Mouse (Mus musculus) erythroblast, embryonic 14.5 days (primary cell): ENCODE data around the gene Sdk1. TPM values are rescaled to one million over a fixed set of nuclear protein-coding genes. Genes with fewer than 3 reads are reported as not detected.

Experiments used
- H3K27me3 ChIP-seq: 2 replicates; pipeline ENCODE4 v1.6.1; 2012; ENCODE audit warnings: inconsistent platforms; ENCODE audit not compliant: control insufficient read depth
- H3K36me3 ChIP-seq: 2 replicates; pipeline ENCODE4 v1.6.1; 2012; ENCODE audit warnings: mild to moderate bottlenecking, inconsistent platforms; ENCODE audit not compliant: control insufficient read depth
- H3K4me1 ChIP-seq: 2 replicates; pipeline ENCODE4 v1.6.1; 2012; ENCODE audit warnings: inconsistent platforms; ENCODE audit not compliant: control insufficient read depth
- H3K4me3 ChIP-seq: replicated peaks from 2 replicates; pipeline ENCODE3; 2012; ENCODE audit warnings: moderate library complexity, mild to moderate bottlenecking, inconsistent platforms
- H3K9me3 ChIP-seq: 2 replicates; pipeline ENCODE4 v1.6.1; 2012; ENCODE audit warnings: low read length, inconsistent platforms, mixed read lengths; ENCODE audit not compliant: control insufficient read depth
- GATA1 ChIP-seq: IDR thresholded peaks from 2 replicates; pipeline ENCODE4 v1.6.1; 2012; ENCODE audit warnings: low read length, inconsistent platforms, mixed read lengths
- TAL1 ChIP-seq: IDR thresholded peaks from 3 replicates; pipeline ENCODE4 v1.6.1; 2012; ENCODE audit warnings: low read length, inconsistent platforms, mixed read lengths
- polyA plus RNA-seq: library from polyadenylated mRNA; stranded (reverse); fragments of >175 nt; gene quantifications from 2 replicates; pipeline ENCODE4 v1.2.3, GENCODE M21; 2012

Gene Sdk1
- polyA plus RNA-seq, 1 experiment = not detected

- Histone ChIP-seq H3K4me1 (peaks cover 2% of the 10 kb centered on the region; the same call in 1 of the 2 replicates), H3K4me3 (peak overlapping the region; percentile 44), H3K36me3 (no peaks in the 10 kb centered on the region), H3K9me3 (peaks cover 3% of the 10 kb centered on the region; the same call in 1 of the 2 replicates), H3K27me3 (peaks cover 53% of the 10 kb centered on the region)
- TF ChIP-seq TAL1 (no peak), GATA1 (no peak)
Measured at GRCm38 (mm10) chr5:141241645-141242284, 475 bp downstream of the Sdk1 start.

- H3K27me3 ChIP-seq = peaks cover 53% of the 10 kb centered on the region
- H3K9me3 ChIP-seq = peaks cover 3% of the 10 kb centered on the region; the same call in 1 of the 2 replicates
- no peak overlapping the region for H3K4me3 ChIP-seq
- H3K4me1 ChIP-seq = peaks cover 2% of the 10 kb centered on the region; the same call in 1 of the 2 replicates
- no peak for TF ChIP-seq TAL1
- TF ChIP-seq GATA1 = no peak
- H3K36me3 ChIP-seq = no peaks in the 10 kb centered on the region
Measured at GRCm38 (mm10) chr5:141243253-141243965, 2.1 kb downstream of the Sdk1 start.

- Histone ChIP-seq H3K4me1 (no peaks in the 10 kb centered on the region), H3K27me3 (no peaks in the 10 kb centered on the region), H3K9me3 (0 out of 2 replicates have a peak, but pooled peaks cover 2% of the 10 kb centered on the region), H3K4me3 (no peak overlapping the region), H3K36me3 (no peaks in the 10 kb centered on the region)
- TF ChIP-seq TAL1 (no peak), GATA1 (no peak)
Measured at GRCm38 (mm10) chr5:141264253-141264652, 23.0 kb downstream of the Sdk1 start.

- H3K9me3 ChIP-seq = no peaks in the 10 kb centered on the region
- no peaks in the 10 kb centered on the region for H3K27me3 ChIP-seq
- H3K4me1 ChIP-seq = no peaks in the 10 kb centered on the region
- no peaks in the 10 kb centered on the region for H3K36me3 ChIP-seq
- no peak overlapping the region for H3K4me3 ChIP-seq
- TF ChIP-seq TAL1 (no peak), GATA1 (no peak)
Measured at GRCm38 (mm10) chr5:141277112-141277511, 35.8 kb downstream of the Sdk1 start.

- H3K36me3 ChIP-seq = no peaks in the 10 kb centered on the region
Measured at GRCm38 (mm10) chr5:141281751-141282150, 40.5 kb downstream of the Sdk1 start.

GRCm38 (mm10) chr5:141289611-141290010 is 48.3 kb downstream of the Sdk1 start:
- H3K4me3 ChIP-seq = no peak overlapping the region
- H3K9me3 ChIP-seq = no peaks in the 10 kb centered on the region
- H3K4me1 ChIP-seq = no peaks in the 10 kb centered on the region
- no peak for TF ChIP-seq TAL1
- TF ChIP-seq GATA1 = no peak
- H3K27me3 ChIP-seq = no peaks in the 10 kb centered on the region
- H3K36me3 ChIP-seq = no peaks in the 10 kb centered on the region

More at GRCm38 (mm10) chr5:141281751-141282150, 40.5 kb downstream of the Sdk1 start:
- H3K27me3 ChIP-seq = no peaks in the 10 kb centered on the region
- H3K4me1 ChIP-seq = no peaks in the 10 kb centered on the region
- H3K9me3 ChIP-seq = no peaks in the 10 kb centered on the region
- TF ChIP-seq GATA1 (no peak), TAL1 (no peak)
- no peak overlapping the region for H3K4me3 ChIP-seq

- no peaks in the 10 kb centered on the region for H3K36me3 ChIP-seq
- no peaks in the 10 kb centered on the region for H3K27me3 ChIP-seq
- H3K4me3 ChIP-seq = no peak overlapping the region
- no peak for TF ChIP-seq GATA1
- no peak for TF ChIP-seq TAL1
- no peaks in the 10 kb centered on the region for H3K9me3 ChIP-seq
- no peaks in the 10 kb centered on the region for H3K4me1 ChIP-seq
Measured at GRCm38 (mm10) chr5:141295240-141295639, 54.0 kb downstream of the Sdk1 start.

- H3K9me3 ChIP-seq = no peaks in the 10 kb centered on the region
- no peaks in the 10 kb centered on the region for H3K36me3 ChIP-seq
- TF ChIP-seq TAL1 (no peak), GATA1 (no peak)
- H3K4me1 ChIP-seq = peaks cover 3% of the 10 kb centered on the region; the same call in 1 of the 2 replicates
- H3K27me3 ChIP-seq = no peaks in the 10 kb centered on the region
- H3K4me3 ChIP-seq = no peak overlapping the region
Measured at GRCm38 (mm10) chr5:141302287-141302694, 61.0 kb downstream of the Sdk1 start.

- no peak for TF ChIP-seq GATA1
- no peak for TF ChIP-seq TAL1
- peaks cover 3% of the 10 kb centered on the region; the same call in 1 of the 2 replicates for H3K4me1 ChIP-seq
- no peak overlapping the region for H3K4me3 ChIP-seq
- no peaks in the 10 kb centered on the region for H3K36me3 ChIP-seq
- H3K27me3 ChIP-seq = no peaks in the 10 kb centered on the region
- H3K9me3 ChIP-seq = no peaks in the 10 kb centered on the region
Measured at GRCm38 (mm10) chr5:141303746-141304145, 62.5 kb downstream of the Sdk1 start.
